Mouse (Mus musculus) ES-E14 (cell line): ENCODE results near the gene Dmwd.

Experiments used
- CHD2 ChIP-seq: IDR thresholded peaks from 2 replicates; pipeline ENCODE4 v1.6.1; 2014; ENCODE audit warnings: mild to moderate bottlenecking, low read depth, low read length, inconsistent platforms
- MAFK ChIP-seq: IDR thresholded peaks from 2 replicates; pipeline ENCODE4 v1.6.1; 2014; ENCODE audit warnings: mild to moderate bottlenecking, low read depth, low read length, inconsistent platforms; ENCODE audit not compliant: insufficient read depth
- ZNF384 ChIP-seq: IDR thresholded peaks from 2 replicates; pipeline ENCODE4 v1.6.1; 2012; ENCODE audit warnings: low read depth, low read length, inconsistent platforms

DNA sequence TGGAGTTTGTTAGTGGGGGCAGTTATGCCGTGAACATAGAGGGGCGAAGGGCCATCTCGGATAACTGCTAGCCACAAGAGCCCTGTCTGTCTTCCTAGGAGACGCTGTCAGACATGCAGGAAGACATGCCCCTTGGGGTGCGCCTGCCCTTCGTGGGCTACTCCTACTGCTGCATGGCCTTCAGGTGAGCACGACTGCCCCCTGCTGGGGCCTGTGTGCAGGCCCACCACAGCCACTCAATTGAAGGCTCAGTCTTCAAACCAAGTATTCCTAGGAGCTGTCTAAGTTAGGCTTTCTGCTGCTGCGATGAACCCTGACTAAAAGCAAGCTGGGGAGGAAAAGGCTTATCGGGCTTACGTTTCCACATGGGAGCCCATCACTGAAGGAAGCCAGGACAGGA, 12.8 kb downstream of the Dmwd start:
- TF ChIP-seq MAFK = no peak
- no peak for TF ChIP-seq CHD2
- TF ChIP-seq ZNF384 = no peak
